Mouse (Mus musculus) heart, postnatal 0 days (tissue): Measurements from ENCODE around the gene Klc3. TPM values are rescaled to one million over a fixed set of nuclear protein-coding genes. Genes with fewer than 3 reads are reported as not detected.
A peak's percentile ranks its signal among the peaks of the same experiment; 100 is the strongest.

ENCODE experiments used
- ATAC-seq: fragments of 200-750 bp; cut with Nextera tagmentation; 2 replicates; pipeline ENCODE4 v1.8.0; 2017; ENCODE audit warnings: low read depth, moderate number of reproducible peaks, moderate library complexity; ENCODE audit not compliant: insufficient read depth
- DNase-seq: peaks from one replicate; pipeline ENCODE4 v3.0.0-alpha.2; 2016; ENCODE audit warnings: low spot score
- H3K27ac ChIP-seq: fragments of 300-500 bp; sonication (generic); 2 replicates; pipeline ENCODE4 v1.5.1; 2014; ENCODE audit warnings: low read depth, mild to moderate bottlenecking
- H3K27me3 ChIP-seq: fragments of 300-500 bp; sonication (generic); 2 replicates; pipeline ENCODE4 v1.6.1; 2014; ENCODE audit warnings: low read length, mixed read lengths; ENCODE audit not compliant: control insufficient read depth, insufficient read depth
- H3K36me3 ChIP-seq: fragments of 300-500 bp; sonication (generic); replicated peaks from 2 replicates; pipeline ENCODE4 v1.6.1; 2014; ENCODE audit warnings: low read length, mixed read lengths; ENCODE audit not compliant: control insufficient read depth, insufficient read depth
- H3K4me1 ChIP-seq: fragments of 300-500 bp; sonication (generic); 2 replicates; pipeline ENCODE4 v1.6.1; 2014; ENCODE audit warnings: antibody characterized with exemption; ENCODE audit not compliant: control insufficient read depth, insufficient read depth
- H3K4me2 ChIP-seq: fragments of 300-500 bp; sonication (generic); 2 replicates; pipeline ENCODE4 v1.6.1; 2014; ENCODE audit warnings: low read depth, mild to moderate bottlenecking, low read length, moderate library complexity
- H3K4me3 ChIP-seq: fragments of 300-500 bp; sonication (generic); 2 replicates; pipeline ENCODE4 v1.5.1; 2014; ENCODE audit warnings: low read depth, low read length
- H3K9ac ChIP-seq: fragments of 300-500 bp; sonication (generic); replicated peaks from 2 replicates; pipeline ENCODE4 v1.6.1; 2014; ENCODE audit warnings: low read depth, low read length, mixed read lengths
- H3K9me3 ChIP-seq: fragments of 300-500 bp; sonication (generic); replicated peaks from 2 replicates; pipeline ENCODE4 v1.6.1; 2016; ENCODE audit warnings: low read length; ENCODE audit not compliant: control insufficient read depth
- CTCF ChIP-seq: IDR thresholded peaks from 2 replicates; pipeline ENCODE4 v1.5.1; 2016; ENCODE audit warnings: antibody characterized with exemption, control low read depth, low read depth
- EP300 ChIP-seq: IDR thresholded peaks from 2 replicates; pipeline ENCODE4 v1.6.1; 2016; ENCODE audit warnings: antibody characterized with exemption, low read depth
- WGBS: fragments of 180-500 bp; shearing (Covaris S2); extraction: QIAGEN DNeasy Blood & Tissue Kit; methylation state at CpG from one replicate; pipeline ENCODE4 v1.1.7; 2014; 5-methylcytosine and 5-hydroxymethylcytosine counted together
- polyA plus RNA-seq: library from polyadenylated mRNA; unstranded; fragments of >200 nt; fragmentation: Nextera tagmentation; extraction: Ambion mirVana; gene quantifications from 2 replicates; pipeline ENCODE4 v1.2.1, GENCODE M21; 2015
- total RNA-seq: library from RNA; depleted of rRNA; stranded (reverse); fragments of >200 nt; gene quantifications from 2 replicates; pipeline ENCODE4 v1.2.3, GENCODE M21; 2014; ENCODE audit warnings: low replicate concordance

The Klc3 gene
- total and polyA plus RNA-seq, 2 experiments from 2014 or later = 0.72 TPM; not detected in 1

- H3K9me3 ChIP-seq = no peaks in the 10 kb centered on the region
- peaks cover 18% of the 10 kb centered on the region for H3K4me1 ChIP-seq
- TF ChIP-seq CTCF (no peak), EP300 (peak; percentile 83)
- 35% methylated on average over 11 of the region's 11 CpGs for WGBS
- ATAC-seq = peak; percentile 88
- peak overlapping the region; percentile 95 for H3K27ac ChIP-seq
- peak overlapping the region; percentile 46 for H3K4me3 ChIP-seq
- DNase-seq = peak; percentile 87
- peak overlapping the region; percentile 60 for H3K9ac ChIP-seq
- peaks cover 2% of the 10 kb centered on the region; the same call in 1 of the 2 replicates for H3K36me3 ChIP-seq
- H3K4me2 ChIP-seq = peak overlapping the region; percentile 58
- H3K27me3 ChIP-seq = no peaks in the 10 kb centered on the region
Measured at GRCm38 (mm10) chr7:19410766-19411344, 7.0 kb upstream of the Klc3 start.

DNA sequence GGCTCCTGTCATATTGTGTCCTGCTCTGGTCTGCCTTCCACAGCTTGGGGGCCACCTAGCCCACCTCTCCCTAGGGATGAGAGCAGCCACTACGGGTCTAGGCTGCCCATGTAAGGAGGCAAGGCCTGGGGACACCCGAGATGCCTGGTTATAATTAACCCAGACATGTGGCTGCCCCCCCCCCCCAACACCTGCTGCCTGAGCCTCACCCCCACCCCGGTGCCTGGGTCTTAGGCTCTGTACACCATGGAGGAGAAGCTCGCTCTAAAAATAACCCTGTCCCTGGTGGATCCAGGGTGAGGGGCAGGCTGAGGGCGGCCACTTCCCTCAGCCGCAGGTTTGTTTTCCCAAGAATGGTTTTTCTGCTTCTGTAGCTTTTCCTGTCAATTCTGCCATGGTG is 5.8 kb upstream of the Klc3 start:
- peak overlapping the region; percentile 95 for H3K27ac ChIP-seq
- peak; percentile 71 for ATAC-seq

DNA sequence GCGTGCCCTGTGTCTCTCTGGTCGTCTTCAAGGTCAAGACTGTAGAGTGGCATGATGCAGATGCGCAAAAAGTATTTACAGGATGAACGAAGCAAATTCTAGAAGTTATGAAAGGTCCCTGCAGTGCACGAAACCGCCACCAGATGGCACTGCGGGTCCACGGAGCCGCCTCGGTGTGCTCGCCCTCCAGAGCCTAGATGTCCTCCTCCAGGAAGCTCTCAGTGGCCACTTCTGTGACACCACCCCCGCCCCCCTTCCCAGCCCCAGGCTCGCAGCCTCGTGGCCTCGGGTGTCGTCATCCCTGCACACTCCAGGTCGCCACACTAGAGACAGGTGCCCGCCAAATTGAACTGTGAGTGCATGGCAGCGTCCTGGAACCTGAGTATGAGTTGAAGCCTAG is 1.5 kb upstream of the Klc3 start:
- peak; percentile 30; the same call in 1 of the 2 replicates for ATAC-seq
- no peak overlapping the region for H3K27ac ChIP-seq

More for the DNA sequence above, 5.8 kb upstream of the Klc3 start:
- peaks cover 5% of the 10 kb centered on the region for H3K27me3 ChIP-seq
- no peaks in the 10 kb centered on the region for H3K36me3 ChIP-seq
- peak overlapping the region; percentile 14; the same call in 1 of the 2 replicates for H3K4me3 ChIP-seq
- DNase-seq = peak; percentile 85
- H3K4me2 ChIP-seq = peak overlapping the region; percentile 37
- no peaks in the 10 kb centered on the region for H3K9me3 ChIP-seq
- peak overlapping the region; percentile 60 for H3K9ac ChIP-seq
- 15% methylated on average over 6 of the region's 6 CpGs for WGBS
- peaks cover 12% of the 10 kb centered on the region; the same call in 1 of the 2 replicates for H3K4me1 ChIP-seq
- no peak for TF ChIP-seq CTCF
- no peak; the same call in 1 of the 2 replicates for TF ChIP-seq EP300

GRCm38 (mm10) chr7:19404476-19404875 is 572 bp upstream of the Klc3 start, which contains the start of gene Ckm:
TSS of gene Ckm (plus strand) at chr7:19404776.
- Histone ChIP-seq H3K4me1 (0 out of 2 replicates have a peak, but pooled peaks cover 5% of the 10 kb centered on the region), H3K36me3 (no peaks in the 10 kb centered on the region), H3K4me2 (peak within 1 kb of the TSS; percentile 96), H3K9ac (peak within 1 kb of the TSS; percentile 53), H3K27me3 (peaks cover 34% of the 10 kb centered on the region), H3K9me3 (peaks cover 5% of the 10 kb centered on the region; the same call in 1 of the 2 replicates), H3K4me3 (peak within 1 kb of the TSS; percentile 64), H3K27ac (no peak within 1 kb of the TSS)
- WGBS = 54% methylated on average over 7 of the region's 7 CpGs
- TF ChIP-seq CTCF (no peak), EP300 (no peak)
- DNase-seq (no peak), ATAC-seq (no peak)

More for the DNA sequence above, 1.5 kb upstream of the Klc3 start:
- TF ChIP-seq EP300 (no peak), CTCF (peak; percentile 92)
- Histone ChIP-seq H3K4me3 (no peak overlapping the region), H3K9me3 (peaks cover 5% of the 10 kb centered on the region; the same call in 1 of the 2 replicates), H3K9ac (no peak overlapping the region), H3K27me3 (peaks cover 33% of the 10 kb centered on the region), H3K4me2 (peak overlapping the region; percentile 18; the same call in 1 of the 2 replicates), H3K4me1 (peaks cover 10% of the 10 kb centered on the region; the same call in 1 of the 2 replicates), H3K36me3 (no peaks in the 10 kb centered on the region)
- 5% methylated on average over 19 of the region's 19 CpGs for WGBS
- peak; percentile 83 for DNase-seq

DNA sequence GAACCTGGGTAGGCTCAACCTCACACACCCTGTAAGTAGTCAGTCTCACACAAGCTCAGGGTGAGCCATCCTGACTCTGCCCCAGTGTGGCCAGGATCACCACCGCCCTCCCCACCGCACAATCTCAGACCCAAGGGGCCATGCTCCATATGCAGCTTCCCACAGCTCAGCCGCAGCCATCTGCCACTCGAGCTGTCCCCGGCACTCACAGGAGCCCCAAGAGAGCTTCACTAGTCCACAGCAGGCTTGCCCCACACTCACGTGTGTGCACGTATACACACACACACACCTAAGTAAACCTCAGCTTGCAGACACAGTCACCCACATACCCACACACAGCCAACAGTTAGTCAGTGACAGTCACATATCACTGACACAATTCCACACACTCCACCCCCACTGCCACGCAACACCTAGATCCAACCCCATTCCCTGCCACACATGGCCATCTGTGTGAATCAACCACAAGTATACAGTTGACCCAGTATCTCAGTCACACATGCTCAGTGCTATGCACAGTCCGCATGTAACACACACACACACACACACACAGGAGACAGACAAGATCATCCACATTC is 1.3 kb downstream of the Klc3 start:
- no peak overlapping the region for H3K9ac ChIP-seq
- no peak overlapping the region for H3K4me3 ChIP-seq
- no peak overlapping the region for H3K27ac ChIP-seq
- no peak overlapping the region for H3K4me2 ChIP-seq
- no peak for ATAC-seq
- peaks cover 5% of the 10 kb centered on the region; the same call in 1 of the 2 replicates for H3K9me3 ChIP-seq
- peaks cover 38% of the 10 kb centered on the region for H3K27me3 ChIP-seq
- H3K36me3 ChIP-seq = no peaks in the 10 kb centered on the region
- WGBS = 81% methylated on average over 9 of the region's 9 CpGs
- TF ChIP-seq CTCF = no peak
- TF ChIP-seq EP300 = no peak
- 0 out of 2 replicates have a peak, but pooled peaks cover 5% of the 10 kb centered on the region for H3K4me1 ChIP-seq
- no peak for DNase-seq
